Mouse (Mus musculus) adrenal gland, adult 18-20 months (tissue): ENCODE measurements at regions not wholly inside any gene's neighbourhood (a gene's known extent, or its start where the extent isn't known, plus 50 kb on each side); places are given as distances from the start of the nearest gene placed in this dataset.
A peak's percentile ranks its signal among the peaks of the same experiment; 100 is the strongest.
"Not testable (repeated sequence)": the region's sequence is repeated elsewhere in the genome, so short reads cannot be mapped to it uniquely, and the experiment has no call there.

Source experiments
- DNase-seq, 2 experiments: peaks; one replicate each; pipeline ENCODE4 v3.0.0; 2021 to 2022; ENCODE audit warnings: low spot score in 2 of 2

DNA sequence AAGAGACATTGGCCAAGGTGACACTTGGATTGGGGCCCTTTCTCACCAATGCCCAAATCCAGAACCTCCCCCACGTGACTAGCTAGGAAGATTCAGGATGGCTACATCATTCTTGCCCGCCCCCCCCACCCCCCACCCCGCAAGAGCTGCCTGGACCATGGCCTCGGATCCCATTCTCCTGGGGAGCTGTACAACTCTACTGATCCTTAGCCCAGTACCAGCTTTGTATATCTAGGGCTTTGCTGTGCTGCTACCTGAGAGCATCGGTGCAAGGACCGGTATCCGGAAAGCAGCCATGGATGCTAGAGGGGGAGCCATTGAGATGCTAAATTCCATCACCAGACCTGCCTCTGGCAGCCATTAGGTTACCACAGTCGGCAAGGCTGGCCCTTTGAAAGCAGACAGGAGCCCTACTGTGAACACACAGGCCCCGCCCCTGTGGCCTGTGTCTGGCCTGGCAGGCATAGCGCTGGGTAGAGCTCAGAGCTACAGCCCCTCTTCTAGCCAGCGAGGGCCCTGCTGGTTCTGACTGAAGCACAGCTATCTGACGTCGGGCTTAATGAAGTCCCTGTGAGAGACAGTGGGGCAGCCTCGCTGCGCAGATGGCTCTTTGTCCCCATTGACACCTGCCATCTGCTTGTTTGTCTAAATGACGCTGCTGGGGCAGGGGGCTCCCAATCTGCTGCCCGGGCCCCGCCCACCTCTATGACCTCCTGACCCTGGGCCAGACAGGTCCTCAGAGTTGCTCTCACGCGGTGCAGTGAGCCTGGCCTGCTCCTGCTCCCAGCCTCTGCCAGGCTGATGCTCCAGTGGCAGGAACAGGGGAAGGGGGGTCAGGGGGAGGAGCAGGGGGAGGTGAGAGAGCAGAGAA is 128.9 kb downstream of the Dll1 start:
- DNase-seq = no peak

DNA sequence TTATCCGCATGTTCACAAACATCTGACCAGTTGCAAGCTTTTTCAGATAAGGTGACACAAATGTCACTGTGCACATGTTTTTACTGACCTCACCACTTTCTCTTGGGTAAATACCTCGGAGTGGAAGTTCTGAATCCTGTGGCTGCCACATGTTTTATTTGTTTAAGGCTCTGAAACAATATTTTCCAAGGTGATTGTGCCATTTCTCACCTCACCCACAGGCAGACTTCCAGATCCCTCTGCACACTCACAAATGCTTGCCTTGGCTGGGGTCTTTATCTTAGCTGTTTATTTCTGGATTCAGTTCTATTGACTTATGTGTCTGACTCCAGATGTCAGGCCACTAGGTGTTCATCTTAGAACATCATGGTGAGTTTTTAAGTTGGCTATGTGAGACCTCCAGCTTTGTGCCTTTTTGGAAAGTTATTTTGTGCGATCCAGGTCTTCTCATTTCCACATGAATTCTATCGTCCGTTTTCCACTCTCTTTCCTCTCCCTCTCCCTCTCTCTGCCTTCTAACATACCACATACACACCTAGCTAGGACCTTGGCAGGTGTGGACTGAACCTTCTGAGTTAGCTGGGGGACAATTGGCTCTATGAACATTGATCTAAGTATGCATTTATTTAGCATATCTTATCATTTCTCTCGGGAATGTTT is 133.6 kb downstream of the Dll1 start:
- DNase-seq = no peak

DNA sequence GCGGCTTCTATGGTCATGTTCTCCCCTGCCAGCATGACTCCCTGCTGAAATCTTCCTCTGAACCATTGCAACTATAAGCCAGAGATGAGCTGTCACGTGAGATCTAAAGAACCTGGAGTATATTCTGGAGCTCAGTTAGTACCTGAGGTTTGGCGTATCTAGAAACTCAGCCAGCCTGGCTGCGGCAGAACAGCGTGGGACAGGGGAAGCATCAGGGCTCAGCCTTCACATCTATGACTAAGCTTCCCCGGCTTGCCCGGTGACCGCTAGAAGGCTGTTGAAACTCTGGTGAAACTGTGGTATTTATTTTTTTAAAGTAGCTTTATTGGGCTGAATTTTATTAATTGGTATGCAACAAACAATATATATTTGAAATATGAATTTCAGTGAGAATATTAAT is 134.3 kb downstream of the Dll1 start:
- no peak for DNase-seq

DNA sequence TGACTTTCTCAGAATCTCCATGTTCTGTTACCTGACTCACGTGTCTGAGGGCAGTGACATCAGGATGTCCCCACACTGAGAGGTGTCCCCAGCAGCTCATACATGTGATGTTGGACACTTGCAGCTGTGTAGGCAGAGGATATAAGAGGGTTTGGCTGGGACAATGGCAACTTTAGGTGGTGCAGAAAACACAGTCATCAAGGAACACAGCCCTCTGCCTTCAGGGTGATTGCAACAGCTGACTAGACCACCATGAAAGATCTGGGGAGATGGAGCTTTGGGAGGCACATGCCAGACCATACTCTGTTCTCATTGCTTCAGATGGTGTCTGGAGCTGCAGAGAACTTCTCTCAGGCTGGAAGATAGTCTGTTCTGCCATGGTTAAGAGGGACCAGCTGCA is 135.2 kb downstream of the Dll1 start:
- DNase-seq = no peak

GRCm38 (mm10) chr17:15240641-15241040 is 136.0 kb downstream of the Dll1 start:
- DNase-seq = not testable (repeated sequence)

DNA sequence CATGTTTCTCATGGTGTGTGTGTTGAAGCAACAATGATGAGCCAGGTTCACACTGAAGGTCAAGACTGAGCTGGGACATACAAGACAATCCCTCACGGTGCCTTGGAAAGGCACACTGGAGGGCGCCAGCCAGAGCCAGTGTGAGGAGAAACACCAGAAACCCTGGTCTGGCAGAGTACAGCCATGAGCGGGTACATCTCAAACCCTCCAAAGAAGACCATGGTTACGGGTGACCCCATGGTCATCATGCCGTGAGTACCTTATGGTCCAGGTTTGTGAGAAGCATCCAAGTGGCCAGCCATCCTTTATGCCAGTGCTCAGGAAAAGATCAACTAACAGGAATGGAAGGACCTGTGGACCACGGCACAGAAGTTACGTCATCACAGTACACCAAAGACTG is 136.7 kb downstream of the Dll1 start:
- DNase-seq = no peak

- DNase-seq = no peak
These were observed 141.6 kb downstream of the Dll1 start for GRCm38 (mm10) chr17:15235041-15235440.

DNA sequence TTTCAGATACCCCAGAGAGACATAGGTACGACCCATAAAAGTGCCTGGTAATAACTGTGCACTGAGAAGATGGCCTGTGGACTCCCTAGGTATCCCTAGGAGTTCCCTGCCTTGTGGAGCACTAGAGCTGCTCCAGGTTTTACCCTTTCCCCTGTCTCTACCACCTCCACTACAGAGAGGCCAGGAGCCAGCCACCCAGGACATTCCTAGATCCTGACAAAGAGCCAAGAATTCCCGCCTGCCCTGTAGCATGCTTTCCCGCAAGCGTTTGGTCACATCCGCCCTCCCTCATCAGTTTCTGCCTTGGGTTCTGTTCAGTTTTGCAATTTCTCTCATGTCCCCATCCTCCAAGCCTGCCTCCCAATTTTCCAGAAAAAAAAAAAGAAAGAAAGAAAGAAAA is 145.5 kb downstream of the Dll1 start:
- no peak for DNase-seq

DNA sequence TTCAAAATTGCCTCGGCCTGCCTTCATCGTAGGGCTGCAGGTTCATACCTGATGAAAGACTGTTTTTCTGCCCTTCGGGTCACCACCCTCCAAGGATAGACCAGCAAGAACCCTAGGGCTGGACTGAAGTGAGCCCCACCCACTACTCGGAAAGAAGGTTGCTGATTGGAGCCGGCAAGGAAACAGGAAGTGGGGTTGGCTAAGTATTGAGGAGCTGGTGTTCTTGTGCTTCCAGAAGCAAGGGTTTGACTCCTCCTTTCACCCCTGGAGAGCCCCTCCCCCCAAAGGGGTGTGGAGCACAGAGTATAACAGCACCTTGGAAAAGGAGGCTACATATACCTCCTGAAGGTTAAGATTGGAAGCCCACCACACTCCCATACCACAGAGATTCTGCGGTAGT is 147.5 kb downstream of the Dll1 start:
- DNase-seq = no peak

DNA sequence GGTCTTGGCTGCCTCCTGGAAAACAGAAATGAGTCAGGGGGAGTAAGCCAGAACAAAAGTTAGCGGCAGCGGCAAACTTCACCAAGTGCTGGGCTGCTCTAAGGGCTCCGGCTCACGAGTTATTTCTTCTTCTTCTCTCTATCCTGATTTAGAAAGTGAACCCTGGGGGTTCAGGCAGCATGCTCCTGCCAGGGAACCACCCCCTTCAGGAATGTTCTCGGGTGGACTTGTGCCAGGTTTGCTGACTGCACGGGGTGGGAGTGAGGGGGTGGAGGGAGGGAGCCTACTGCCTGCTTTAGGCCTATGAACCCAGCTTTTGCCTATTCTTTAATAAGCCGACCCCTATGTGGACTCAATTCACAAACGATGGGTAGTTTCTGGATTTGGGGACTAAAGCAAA is 148.6 kb downstream of the Dll1 start:
- no peak for DNase-seq

- no peak for DNase-seq
These were observed 152.8 kb downstream of the Dll1 start for GRCm38 (mm10) chr17:15223826-15224225.

GRCm38 (mm10) chr17:15222923-15223322 is 153.7 kb downstream of the Dll1 start:
- no peak for DNase-seq

DNA sequence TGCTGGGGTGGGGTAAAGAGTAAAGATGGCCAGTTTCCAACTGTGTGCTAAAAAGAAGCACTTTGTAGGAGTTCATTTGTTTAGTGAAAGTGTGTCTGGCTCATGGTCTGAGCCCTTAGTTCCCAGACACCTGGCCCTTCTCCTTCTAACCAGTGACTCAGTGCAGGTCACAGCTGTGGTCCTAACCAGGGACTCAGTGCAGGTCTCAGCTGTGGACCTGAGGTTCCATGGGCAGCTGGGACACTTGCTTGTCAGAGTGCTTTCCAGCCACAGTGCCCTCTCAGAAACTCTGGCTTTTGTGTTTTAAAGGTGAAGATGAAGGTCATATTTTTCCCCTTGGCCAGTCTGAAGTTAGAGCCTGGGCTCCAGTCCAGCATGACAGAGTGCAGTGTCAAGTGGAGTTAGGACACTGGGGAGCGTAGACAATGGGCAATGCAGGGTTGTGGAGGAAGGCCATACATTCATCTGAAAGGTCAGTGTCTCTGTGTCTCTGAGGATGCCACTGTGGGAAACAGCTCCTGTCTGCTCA is 162.5 kb downstream of the Dll1 start:
- peak in 1 of 2 experiments; percentile 11 for DNase-seq

DNA sequence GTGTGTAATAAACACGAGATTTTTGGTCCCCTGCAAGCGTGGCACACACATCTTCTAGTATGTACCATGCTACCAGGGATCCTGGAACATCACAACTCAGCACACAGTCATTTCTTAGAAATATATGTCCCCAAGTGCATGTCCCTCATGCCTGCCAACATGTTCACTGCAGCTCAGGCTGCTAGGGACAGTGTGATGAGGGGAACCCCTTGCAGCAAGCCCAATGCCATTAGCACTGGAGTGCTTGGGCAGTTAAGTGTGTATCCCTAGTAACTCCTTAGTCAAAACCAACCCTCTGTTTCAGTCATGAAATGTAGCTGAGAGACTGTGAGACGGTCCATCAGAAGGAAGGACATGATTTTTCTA is 167.5 kb upstream of the Gm3448 start:
- no peak for DNase-seq

- peak in 1 of 2 experiments; percentile 34 for DNase-seq
These were observed 166.9 kb upstream of the Gm3448 start for GRCm38 (mm10) chr17:15208030-15208807.

DNA sequence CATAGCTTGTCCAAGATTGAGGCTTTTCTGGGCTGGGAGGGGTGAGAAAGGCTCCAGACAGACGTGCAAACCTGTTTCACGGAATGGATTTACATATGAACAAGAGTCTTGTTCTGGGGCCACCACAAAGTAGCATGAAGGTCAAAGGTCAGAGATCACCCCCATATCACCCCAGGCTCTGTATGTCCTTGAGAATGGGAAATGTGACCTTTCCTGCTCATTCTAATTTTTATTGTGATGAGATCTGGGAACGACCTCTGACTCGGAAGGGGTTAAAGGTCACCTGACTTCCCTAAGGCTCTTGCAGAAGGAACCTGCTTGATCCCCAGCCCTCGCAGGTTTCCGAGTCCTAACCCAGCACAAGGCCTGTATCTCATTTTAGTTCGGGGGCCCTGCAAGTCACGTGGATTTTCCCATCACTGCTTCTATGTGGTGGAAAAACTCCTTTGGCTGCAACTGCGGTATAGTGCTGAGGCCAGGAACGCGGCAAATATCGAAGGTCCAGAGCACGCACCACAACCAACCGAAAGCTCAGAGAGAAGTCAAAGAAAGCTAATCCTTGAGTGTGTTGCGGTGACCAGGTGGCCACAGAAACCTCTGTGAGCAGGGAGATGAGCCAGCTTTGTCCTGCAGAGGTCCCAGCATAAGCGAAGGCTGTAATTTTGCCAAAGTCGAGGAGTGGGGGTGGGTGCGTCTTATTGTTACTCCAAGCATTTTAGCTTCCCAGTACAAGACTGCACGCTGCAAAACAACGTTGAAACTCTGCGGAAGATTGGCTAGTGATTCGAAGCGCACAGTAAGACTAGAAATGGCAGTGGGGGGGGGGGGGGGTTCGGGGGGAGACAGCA is 166.1 kb upstream of the Gm3448 start:
- no peak for DNase-seq

GRCm38 (mm10) chr17:15205799-15206198 is 164.5 kb upstream of the Gm3448 start:
- no peak for DNase-seq

- DNase-seq = no peak
These were observed 163.2 kb upstream of the Gm3448 start for GRCm38 (mm10) chr17:15204524-15204923.

DNA sequence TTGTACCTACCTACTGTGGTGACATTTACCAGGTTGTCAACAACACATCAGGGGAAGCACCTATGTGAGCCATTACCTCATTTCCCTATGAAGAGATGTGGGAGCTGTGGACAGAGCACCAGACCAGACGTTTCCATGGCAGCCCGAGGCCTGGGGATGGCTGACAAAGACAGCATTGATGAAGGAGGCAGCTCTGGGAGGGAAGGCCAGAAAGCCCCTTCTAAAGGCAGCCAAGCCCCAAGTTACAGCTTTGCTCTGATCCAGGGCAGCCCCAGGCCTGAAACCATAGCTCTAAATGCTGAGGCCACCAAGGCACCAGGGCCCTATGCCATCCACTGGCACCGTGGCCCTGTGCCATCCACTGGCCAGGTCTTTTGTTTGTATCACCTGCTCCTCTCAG is 157.9 kb upstream of the Gm3448 start:
- no peak for DNase-seq

DNA sequence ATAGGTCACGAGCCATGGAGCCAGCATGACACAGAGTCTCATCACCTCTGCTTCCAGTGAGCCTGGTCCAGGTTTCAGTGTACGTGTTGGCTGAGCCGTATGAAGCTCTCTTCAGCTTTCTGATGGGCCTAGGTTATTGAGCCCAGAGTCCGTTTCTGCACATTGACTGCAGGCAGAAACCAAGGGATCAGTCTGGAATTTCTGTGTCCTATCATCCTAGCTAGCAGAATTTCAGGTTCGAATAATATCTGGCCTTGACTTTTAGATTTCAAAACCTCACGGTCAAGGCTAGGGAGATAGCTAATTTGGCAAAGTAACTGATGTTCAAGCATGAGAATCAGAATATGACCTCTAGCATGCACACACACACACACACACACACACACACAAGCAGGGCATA is 156.0 kb upstream of the Gm3448 start:
- no peak for DNase-seq

DNA sequence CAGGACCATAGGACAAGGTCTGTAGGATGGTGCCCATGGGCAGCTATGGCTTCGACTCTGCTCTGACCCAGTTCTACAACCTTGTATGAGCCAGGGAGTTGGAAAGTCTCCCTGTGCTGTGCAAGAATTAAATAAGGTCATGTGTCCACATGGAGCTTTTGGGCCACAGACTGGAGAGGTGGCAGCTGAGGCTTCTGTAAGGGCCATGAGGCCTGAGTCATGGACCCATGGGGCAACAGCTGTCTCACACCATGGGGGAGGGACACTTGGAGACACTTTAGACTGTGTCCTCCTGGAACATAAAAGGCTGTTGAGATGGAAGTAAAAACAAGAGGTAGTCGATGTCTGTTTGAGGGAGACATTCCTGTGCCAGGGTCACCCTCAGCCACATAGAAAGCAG is 154.5 kb upstream of the Gm3448 start:
- no peak for DNase-seq
